Mouse (Mus musculus) neutrophil, adult 83 days (primary cell): ENCODE results near the gene Hspa4l. TPM values are rescaled to one million over a fixed set of nuclear protein-coding genes. Genes with fewer than 3 reads are reported as not detected.

Source experiments
- total RNA-seq, 2 experiments: library from RNA; stranded (reverse); gene quantifications; one replicate each; pipeline ENCODE4 v1.2.4; 2023

Gene Hspa4l
- 10 to 100 TPM; 31.6 to 32.7 TPM for total RNA-seq

GRCm38 (mm10) chr3:40744024-40744835 is at the start of gene Hspa4l:
Gene Hspa4l (plus strand): TSS chr3:40744495.

GRCm38 (mm10) chr3:40708655-40709054 is 35.6 kb upstream of the Hspa4l start, which contains the start of gene Slc25a31:
Gene Slc25a31 (plus strand): TSS chr3:40708855.

GRCm38 (mm10) chr3:40799530-40800372 is 55.5 kb downstream of the Hspa4l start, which contains the start of gene Plk4:
Gene Plk4 (plus strand): TSS chr3:40800019.

Other genes with a start within 250 kb of the Hspa4l start
- gene Intu, start 213.2 kb upstream of the Hspa4l start, total RNA-seq: 1 to 10 TPM in 1 of 2 experiments, under 1 TPM in 1; 0.64 to 1.2 TPM
- not detected for gene Slc25a31, start 35.6 kb upstream of the Hspa4l start, total RNA-seq
- gene Plk4, start 55.5 kb downstream of the Hspa4l start, total RNA-seq: 10 to 100 TPM; 46.5 to 49.0 TPM
- gene Mfsd8, start 102.4 kb downstream of the Hspa4l start, total RNA-seq: 1 to 10 TPM; 7.1 to 9.5 TPM
- gene Abhd18, start 102.5 kb downstream of the Hspa4l start, total RNA-seq: 1 to 10 TPM; 5.5 to 6.5 TPM
- gene 1700034I23Rik, start 158.0 kb downstream of the Hspa4l start, total RNA-seq: under 1 TPM in 1 of 2 experiments, not detected in 1; 0.18 TPM
- gene Larp1b, start 205.3 kb downstream of the Hspa4l start, total RNA-seq: 10 to 100 TPM; 20.7 to 25.6 TPM